Mouse (Mus musculus): Measurements from ENCODE around the gene AY358078. TPM values are rescaled to one million over a fixed set of nuclear protein-coding genes. Genes with fewer than 3 reads are reported as not detected.
"Not testable (repeated sequence)": the region's sequence is repeated elsewhere in the genome, so short reads cannot be mapped to it uniquely, and the experiment has no call there.

AY358078 gene
- not detected for total RNA-seq (2021)
- long read RNA-seq, experiment 1: 0 reads
- long read RNA-seq, experiment 2: 0 reads

GRCm38 (mm10) chr14:51799746-51800145, at the start of gene AY358078:
Gene AY358078, plus strand, starts transcription at chr14:51800046.
- no peak within 1 kb of the TSS for H3K27ac ChIP-seq
- TF ChIP-seq CTCF (conservative IDR thresholded peaks at IDR 0.05): no peak
- no peak for DNase-seq (ENCODE audit: low spot score in 2 of 2)

GRCm38 (mm10) chr14:51755944-51756343, 43.9 kb upstream of the AY358078 start:
- no peak overlapping the region for H3K27ac ChIP-seq
- TF ChIP-seq CTCF (conservative IDR thresholded peaks at IDR 0.05): no peak
- no peak overlapping the region for H3K4me3 ChIP-seq
- no peak for DNase-seq (ENCODE audit: low spot score in 2 of 2)

More at GRCm38 (mm10) chr14:51799746-51800145, at the start of gene AY358078:
- H3K4me3 ChIP-seq: no peak within 1 kb of the TSS

- peak; percentile 76 for TF ChIP-seq CTCF (conservative IDR thresholded peaks at IDR 0.05)
- H3K27ac ChIP-seq; H3K4me3 ChIP-seq; DNase-seq (ENCODE audit: low spot score in 2 of 2): not testable (repeated sequence)
These were observed 28.5 kb upstream of the AY358078 start for GRCm38 (mm10) chr14:51771378-51771777.

GRCm38 (mm10) chr14:51773490-51773889, 26.4 kb upstream of the AY358078 start, which contains the start of gene Ang4:
Gene Ang4, minus strand, starts transcription at chr14:51773590.
- Histone ChIP-seq H3K4me3 (no peak within 1 kb of the TSS), H3K27ac (no peak within 1 kb of the TSS)
- no peak for TF ChIP-seq CTCF (conservative IDR thresholded peaks at IDR 0.05)
- DNase-seq (ENCODE audit: low spot score in 2 of 2): no peak

- no peak overlapping the region for H3K27ac ChIP-seq
- no peak for TF ChIP-seq CTCF (conservative IDR thresholded peaks at IDR 0.05)
- no peak for DNase-seq (ENCODE audit: low spot score in 2 of 2)
- no peak overlapping the region for H3K4me3 ChIP-seq
These were observed 22.1 kb upstream of the AY358078 start for GRCm38 (mm10) chr14:51777791-51778190.

GRCm38 (mm10) chr14:51778865-51779481, 20.9 kb upstream of the AY358078 start:
- no peak for TF ChIP-seq CTCF (conservative IDR thresholded peaks at IDR 0.05)
- DNase-seq (ENCODE audit: low spot score in 2 of 2): no peak
- H3K4me3 ChIP-seq: no peak overlapping the region
- no peak overlapping the region for H3K27ac ChIP-seq

GRCm38 (mm10) chr14:51786335-51786734, 13.5 kb upstream of the AY358078 start:
- Histone ChIP-seq H3K27ac (no peak overlapping the region), H3K4me3 (no peak overlapping the region)
- no peak for DNase-seq (ENCODE audit: low spot score in 2 of 2)
- TF ChIP-seq CTCF (conservative IDR thresholded peaks at IDR 0.05): no peak

GRCm38 (mm10) chr14:51787061-51787460, 12.8 kb upstream of the AY358078 start:
- no peak for DNase-seq (ENCODE audit: low spot score in 2 of 2)
- no peak overlapping the region for H3K27ac ChIP-seq
- no peak overlapping the region for H3K4me3 ChIP-seq
- no peak for TF ChIP-seq CTCF (conservative IDR thresholded peaks at IDR 0.05)

- no peak overlapping the region for H3K4me3 ChIP-seq
- DNase-seq (ENCODE audit: low spot score in 2 of 2): no peak
- peak; percentile 43 for TF ChIP-seq CTCF (conservative IDR thresholded peaks at IDR 0.05)
- H3K27ac ChIP-seq: no peak overlapping the region
These were observed 10.7 kb upstream of the AY358078 start for GRCm38 (mm10) chr14:51789196-51789595.

- no peak for TF ChIP-seq CTCF (conservative IDR thresholded peaks at IDR 0.05)
- DNase-seq (ENCODE audit: low spot score in 2 of 2): no peak
- Histone ChIP-seq H3K27ac (no peak overlapping the region), H3K4me3 (no peak overlapping the region)
These were observed 5.7 kb upstream of the AY358078 start for GRCm38 (mm10) chr14:51794106-51794505.

GRCm38 (mm10) chr14:51826625-51827024, 26.8 kb downstream of the AY358078 start:
- no peak overlapping the region for H3K4me3 ChIP-seq
- no peak overlapping the region for H3K27ac ChIP-seq
- TF ChIP-seq CTCF (conservative IDR thresholded peaks at IDR 0.05): no peak
- no peak for DNase-seq (ENCODE audit: low spot score in 2 of 2)

GRCm38 (mm10) chr14:51827842-51828241, 28.0 kb downstream of the AY358078 start:
- not testable (repeated sequence) for H3K4me3 ChIP-seq, H3K27ac ChIP-seq
- peak in 1 of 2 experiments; percentile 13 for DNase-seq (ENCODE audit: low spot score in 2 of 2)
- peak; percentile 74 for TF ChIP-seq CTCF (conservative IDR thresholded peaks at IDR 0.05)

- DNase-seq (ENCODE audit: low spot score in 2 of 2): no peak
- no peak for TF ChIP-seq CTCF (conservative IDR thresholded peaks at IDR 0.05)
- H3K4me3 ChIP-seq: no peak overlapping the region
- H3K27ac ChIP-seq: no peak overlapping the region
These were observed 29.3 kb downstream of the AY358078 start for GRCm38 (mm10) chr14:51829188-51829587.

GRCm38 (mm10) chr14:51838480-51838879, 38.6 kb downstream of the AY358078 start:
- H3K27ac ChIP-seq; H3K4me3 ChIP-seq; DNase-seq (ENCODE audit: low spot score in 2 of 2): not testable (repeated sequence)
- TF ChIP-seq CTCF (conservative IDR thresholded peaks at IDR 0.05): peak; percentile 56

Measured in layer of hippocampus, adult 2 months (tissue).